Mouse (Mus musculus) brain, embryonic 14.5 days (tissue): Measurements from ENCODE around the gene Lfng. TPM values are rescaled to one million over a fixed set of nuclear protein-coding genes. Genes with fewer than 3 reads are reported as not detected.

ENCODE experiments used
- DNase-seq: peaks from one replicate; pipeline ENCODE4 v3.0.0-alpha.2; 2011; ENCODE audit warnings: low read depth
- CTCF ChIP-seq: fragments of 200-500 bp; IDR thresholded peaks from 2 replicates; pipeline ENCODE4 v1.5.1; 2012; ENCODE audit warnings: inconsistent platforms, mild to moderate bottlenecking, moderate library complexity, borderline replicate concordance; ENCODE audit not compliant: insufficient read depth, insufficient read length; ENCODE audit errors: extremely low read depth
- POLR2A ChIP-seq: fragments of 200-500 bp; IDR thresholded peaks from 2 replicates; pipeline ENCODE4 v1.6.1; 2012; ENCODE audit warnings: mild to moderate bottlenecking, inconsistent platforms, borderline replicate concordance; ENCODE audit not compliant: poor library complexity, insufficient read depth, insufficient read length, severe bottlenecking; ENCODE audit errors: extremely low read depth
- polyA plus RNA-seq: library from polyadenylated mRNA; depleted of rRNA; stranded (reverse); fragments of >200 nt; gene quantifications from 2 replicates; pipeline ENCODE4 v1.2.3, GENCODE M21; 2012

Lfng gene
- polyA plus RNA-seq, 1 experiment = 55.8 TPM

DNA sequence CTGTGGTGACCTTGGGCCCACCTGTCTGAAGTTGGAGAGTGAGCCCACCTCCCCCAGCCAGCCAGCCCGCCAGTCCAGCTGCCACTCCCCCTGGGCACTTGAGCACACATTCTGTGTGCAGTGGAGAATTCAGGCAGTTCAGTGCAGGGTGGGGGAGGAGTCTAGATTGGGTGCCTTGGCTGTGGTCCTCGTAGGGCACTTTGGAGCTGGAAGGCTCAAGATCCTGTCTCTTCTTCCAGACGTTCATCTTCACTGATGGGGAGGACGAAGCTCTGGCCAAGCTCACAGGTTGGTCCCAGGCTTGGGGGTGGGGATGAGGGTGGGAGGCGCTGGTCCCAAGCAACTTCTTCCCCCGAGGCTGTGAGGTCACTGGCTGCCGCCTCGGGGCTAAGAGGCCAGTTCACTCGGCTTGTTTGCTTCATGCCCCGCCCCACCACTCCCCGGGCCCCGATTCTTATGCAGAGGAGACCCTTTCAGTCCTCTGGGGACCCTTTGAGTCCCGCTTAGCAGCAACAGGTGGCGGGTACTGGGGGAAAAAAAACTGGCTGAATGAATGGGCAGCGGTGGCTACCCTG lies 4.6 kb downstream of the Lfng start:
- no peak for TF ChIP-seq POLR2A
- no peak for TF ChIP-seq CTCF
- DNase-seq = peak; percentile 89

DNA sequence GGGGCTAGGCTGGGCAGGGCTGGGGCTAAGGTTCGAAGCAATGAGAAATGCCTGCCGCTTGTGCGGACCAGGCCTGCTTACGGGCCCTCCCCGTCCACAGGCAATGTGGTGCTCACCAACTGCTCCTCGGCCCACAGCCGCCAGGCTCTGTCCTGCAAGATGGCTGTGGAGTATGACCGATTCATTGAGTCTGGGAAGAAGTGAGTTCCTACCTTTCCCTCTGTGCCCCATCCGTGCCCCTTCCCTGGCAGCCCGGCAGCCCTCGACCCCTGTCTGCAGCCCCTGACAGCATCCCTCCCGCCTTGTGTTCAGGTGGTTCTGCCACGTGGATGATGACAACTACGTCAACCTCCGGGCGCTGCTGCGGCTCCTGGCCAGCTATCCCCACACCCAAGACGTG lies 5.1 kb downstream of the Lfng start:
- TF ChIP-seq POLR2A = no peak
- TF ChIP-seq CTCF = no peak
- DNase-seq = no peak

DNA sequence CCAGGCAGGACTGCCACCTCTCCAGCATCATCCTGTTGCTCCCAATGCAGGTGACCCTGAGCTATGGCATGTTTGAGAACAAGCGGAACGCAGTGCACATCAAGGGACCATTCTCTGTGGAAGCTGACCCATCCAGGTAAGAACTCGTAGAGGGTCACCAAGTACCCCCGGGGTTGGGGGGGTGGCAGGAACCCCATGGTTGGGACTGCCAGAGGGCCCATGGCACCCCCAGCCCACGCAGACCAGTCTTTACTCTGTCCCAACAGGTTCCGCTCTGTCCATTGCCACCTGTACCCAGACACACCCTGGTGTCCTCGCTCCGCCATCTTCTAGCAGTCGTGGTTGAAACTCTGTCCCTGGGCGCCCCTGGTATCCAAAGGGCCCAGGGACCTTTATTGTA lies 7.0 kb downstream of the Lfng start:
- TF ChIP-seq CTCF (no peak), POLR2A (no peak)
- DNase-seq = no peak

DNA sequence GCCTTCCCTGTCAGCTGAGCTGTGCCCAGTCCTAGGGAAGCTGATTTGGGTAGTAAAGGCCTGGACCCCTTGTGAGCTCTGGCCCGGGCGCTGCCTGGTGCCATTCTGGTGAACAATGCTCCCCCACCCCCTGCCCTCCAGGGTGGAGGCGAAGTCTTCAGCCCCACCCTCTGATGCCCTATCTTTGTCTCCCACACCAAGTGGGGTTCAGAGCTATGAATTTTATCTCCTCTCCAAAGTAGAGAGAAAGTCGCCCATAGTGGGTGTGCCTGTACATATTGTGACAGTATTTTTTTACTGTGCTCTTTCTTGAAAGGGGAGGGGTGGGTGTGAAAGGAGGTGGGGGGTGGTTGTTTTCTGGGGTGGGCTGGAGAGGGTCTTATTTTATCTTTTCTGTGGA lies 7.7 kb downstream of the Lfng start:
- DNase-seq = no peak
- TF ChIP-seq POLR2A (no peak), CTCF (no peak)

DNA sequence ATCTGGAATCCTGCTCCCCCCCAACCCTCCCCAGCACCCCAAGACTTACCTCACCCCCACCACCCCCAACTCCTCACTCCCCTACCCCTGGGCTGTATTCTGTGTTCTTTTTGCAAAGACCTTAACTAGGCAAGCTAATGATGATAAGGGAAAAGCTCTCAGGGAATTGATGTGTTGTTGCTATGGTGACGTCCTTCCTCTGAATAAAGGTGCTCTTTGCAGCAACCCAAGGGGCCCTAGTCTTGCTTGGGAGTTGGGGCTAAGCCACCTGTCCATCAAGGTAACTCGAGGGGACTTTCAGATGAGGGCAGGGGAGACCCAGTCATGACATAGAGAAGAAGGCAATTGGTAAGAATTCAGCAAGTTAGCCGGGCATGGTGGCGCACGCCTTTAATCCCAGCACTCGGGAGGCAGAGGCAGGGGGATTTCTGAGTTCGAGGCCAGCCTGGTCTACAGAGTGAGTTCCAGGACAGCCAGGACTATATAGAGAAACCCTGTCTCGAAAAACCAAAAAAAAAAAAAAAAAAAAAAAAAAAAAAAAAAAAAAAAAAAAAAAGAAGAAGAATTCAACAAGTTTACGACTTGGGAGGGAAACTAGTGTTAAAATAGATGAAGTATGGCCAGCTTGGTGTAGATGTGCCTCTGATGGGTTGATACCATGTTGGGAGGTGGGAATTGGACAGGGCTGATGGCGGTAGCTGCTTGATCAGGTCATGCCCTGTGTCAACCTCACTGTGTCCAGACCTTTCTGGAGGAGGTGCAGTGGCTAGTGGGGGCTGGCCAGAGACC lies 8.4 kb downstream of the Lfng start:
- peak; percentile 60 for DNase-seq
- TF ChIP-seq CTCF = no peak
- no peak for TF ChIP-seq POLR2A

DNA sequence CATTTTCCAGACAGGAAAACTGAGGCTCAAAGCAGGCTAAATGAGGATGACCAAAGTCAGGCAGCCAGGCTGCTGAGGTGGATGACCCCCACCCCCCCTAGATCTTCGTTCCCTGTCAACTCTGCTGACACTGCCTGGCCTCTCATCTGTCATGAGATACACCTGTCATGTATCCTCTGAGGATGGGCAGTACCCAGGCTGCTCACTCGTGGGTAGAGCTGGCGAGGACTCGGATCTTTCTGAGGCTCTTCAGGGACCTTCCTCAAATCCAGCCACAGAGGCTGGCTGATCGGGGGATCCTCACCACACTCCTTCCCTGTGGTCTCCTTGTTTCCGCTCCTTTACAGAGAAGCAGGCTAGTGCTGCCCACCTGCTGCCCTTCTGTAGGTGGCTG lies 9.0 kb downstream of the Lfng start:
- TF ChIP-seq CTCF (no peak), POLR2A (no peak)
- DNase-seq = no peak

DNA sequence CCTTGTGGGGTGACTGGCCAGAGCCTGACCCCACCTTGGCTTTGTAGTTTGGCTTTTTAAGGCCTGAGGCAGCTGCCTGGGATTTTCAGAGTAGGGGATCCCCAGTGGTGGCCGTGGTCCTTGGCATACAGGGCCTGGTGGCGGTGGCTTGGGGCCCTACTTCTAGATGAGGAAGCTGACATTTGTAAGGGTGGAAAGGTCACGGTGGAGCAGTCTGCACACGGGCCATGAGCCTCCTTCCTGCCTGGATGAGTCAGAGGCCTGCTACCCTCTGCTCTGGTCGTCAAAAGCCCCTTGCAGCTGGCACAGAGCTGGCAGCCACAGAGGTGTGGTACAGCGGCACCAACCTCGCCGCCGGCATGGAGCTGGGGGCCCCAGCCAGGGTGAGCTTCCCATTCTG lies 9.6 kb downstream of the Lfng start:
- no peak for TF ChIP-seq POLR2A
- no peak for TF ChIP-seq CTCF

DNA sequence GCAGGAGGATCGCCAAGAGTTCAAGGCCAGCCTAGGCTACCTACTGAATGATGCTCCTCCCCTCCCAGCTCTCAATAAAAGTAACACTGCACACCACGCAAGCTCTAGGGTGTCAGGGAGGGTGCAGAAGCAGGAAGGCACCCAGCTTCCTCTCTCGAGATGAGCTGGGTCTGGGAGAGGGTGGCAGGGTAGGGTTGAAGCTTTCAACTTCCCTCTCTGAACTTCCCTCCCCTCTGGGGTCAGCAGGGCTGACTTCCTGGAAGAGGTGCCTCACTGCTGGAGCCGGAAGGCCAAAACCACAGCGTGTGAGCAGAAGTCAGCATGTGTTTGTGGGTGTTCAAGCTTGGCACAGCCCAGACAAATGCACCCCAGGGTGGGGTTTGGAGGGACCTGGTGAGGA lies 10.6 kb downstream of the Lfng start:
- no peak for TF ChIP-seq POLR2A
- DNase-seq = no peak

More for the DNA sequence above, 9.6 kb downstream of the Lfng start:
- no peak for DNase-seq

DNA sequence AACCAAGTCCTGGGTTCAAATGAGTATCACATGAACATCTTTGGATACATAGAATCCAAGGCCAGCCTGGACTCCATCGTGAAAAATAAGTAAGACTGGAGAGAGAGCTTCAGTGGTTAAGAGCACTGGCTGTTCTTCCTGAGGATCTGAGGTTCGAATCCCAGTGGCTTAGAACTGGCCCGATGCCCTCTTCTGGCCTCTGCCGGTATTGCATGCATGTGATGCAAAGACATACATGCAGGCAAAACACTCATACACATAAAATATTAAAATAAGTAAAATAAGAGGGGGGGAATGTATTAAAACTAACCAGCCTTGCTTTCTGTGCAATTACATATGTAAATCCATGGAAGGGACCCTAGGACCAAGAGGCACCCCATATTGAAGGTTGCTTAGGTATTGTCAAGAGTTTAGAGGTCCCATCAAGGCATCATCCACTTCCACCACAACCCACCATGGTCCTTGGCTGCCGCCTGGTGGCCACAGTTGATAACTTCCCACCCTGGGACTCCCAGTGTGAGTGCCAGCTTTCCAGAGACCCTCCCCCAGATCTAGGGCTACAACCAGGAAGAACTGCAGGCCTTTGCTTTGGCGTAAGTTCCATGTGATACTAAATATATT lies 12.1 kb downstream of the Lfng start:
- peak; percentile 88 for DNase-seq
- TF ChIP-seq POLR2A (no peak), CTCF (peak; percentile 92)

DNA sequence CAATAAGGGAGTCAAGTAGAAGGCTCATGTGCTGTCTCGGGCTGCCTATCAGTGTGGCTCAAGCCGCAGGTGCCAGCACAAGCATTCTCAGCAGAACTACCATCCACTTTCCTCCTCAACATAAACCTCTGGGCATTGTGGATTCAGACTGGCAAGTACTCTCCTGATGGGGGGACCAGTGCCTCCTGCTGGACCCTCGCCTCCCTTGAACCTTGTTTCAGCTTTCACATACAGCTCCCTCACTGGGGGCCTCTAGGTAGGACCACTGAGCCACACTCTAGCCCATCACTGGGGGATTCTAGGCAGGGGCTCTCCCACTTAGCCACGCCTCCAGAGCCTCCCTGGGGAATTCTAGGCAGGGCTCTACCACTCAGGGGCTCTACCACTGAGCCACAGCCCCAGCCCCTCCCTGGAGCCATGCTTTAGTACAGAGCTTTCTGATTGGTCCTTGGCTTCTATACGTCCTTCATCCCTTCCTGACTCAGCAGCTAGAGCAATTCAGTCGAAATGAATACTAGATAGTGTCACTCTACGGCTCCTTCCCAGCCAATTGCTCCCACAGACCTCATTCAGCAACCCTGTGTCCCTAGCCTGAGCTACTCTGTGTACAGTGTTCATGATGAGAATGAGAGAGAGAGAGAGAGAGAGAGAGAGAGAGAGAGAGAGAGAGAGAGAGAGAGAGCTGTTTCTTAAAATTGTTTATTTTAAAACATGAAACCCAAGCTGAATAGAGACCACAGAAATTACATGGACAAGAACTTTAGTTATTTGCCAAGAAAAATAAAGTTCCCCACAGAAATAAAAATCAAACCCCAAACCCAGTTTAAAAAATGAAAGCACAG lies 13.0 kb downstream of the Lfng start:
- TF ChIP-seq CTCF = peak; percentile 26; the same call in 1 of the 2 replicates
- TF ChIP-seq POLR2A = no peak
- peak; percentile 49 for DNase-seq

DNA sequence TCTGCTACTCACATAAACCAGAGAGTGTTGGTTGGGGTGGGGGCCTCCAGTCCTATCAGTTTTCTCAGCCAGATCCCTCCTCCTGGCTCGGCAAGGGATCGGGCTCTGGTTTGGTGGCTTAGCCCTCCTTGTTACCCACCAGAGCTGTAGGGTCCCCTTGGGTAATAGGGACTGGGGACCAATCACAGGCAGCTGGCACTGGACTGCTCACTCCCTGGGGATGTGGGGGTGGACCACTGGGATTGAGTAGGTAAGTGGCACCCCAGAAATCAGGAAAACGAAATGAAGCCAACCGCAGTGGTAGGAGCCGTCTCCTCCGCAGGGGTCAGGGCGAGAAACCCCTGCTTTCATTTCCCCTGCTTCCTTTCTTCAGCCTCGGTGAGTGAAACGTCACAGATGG lies 14.0 kb downstream of the Lfng start:
- DNase-seq = no peak
- no peak for TF ChIP-seq POLR2A
- TF ChIP-seq CTCF = no peak

DNA sequence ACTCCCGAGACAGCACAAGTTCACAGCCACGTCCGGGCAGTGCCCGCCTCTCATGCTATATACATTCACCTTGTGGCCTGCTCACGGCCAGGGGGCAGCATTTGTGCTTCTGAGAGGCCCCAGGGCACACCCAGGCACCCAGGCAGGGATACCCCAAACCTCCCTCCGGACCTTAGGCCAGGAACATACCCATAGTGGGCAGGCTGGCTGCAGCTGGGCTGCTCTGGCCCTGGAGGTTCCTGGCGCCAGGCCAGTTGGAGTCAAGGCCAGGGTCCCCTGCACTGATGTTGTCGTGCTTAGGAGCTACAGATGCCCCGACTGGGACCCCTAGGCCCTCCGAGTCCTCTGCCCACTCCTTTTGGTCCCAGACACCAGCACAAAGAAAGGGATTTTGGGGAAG lies 14.4 kb downstream of the Lfng start:
- no peak for DNase-seq
- TF ChIP-seq POLR2A (no peak), CTCF (no peak)
